Mouse (Mus musculus) myocyte (in vitro differentiated cells): ENCODE measurements around the gene Tmem8b.

Source experiments
- CEBPB ChIP-seq: IDR thresholded peaks from 2 replicates; pipeline ENCODE4 v1.6.1; 2011; ENCODE audit warnings: mild to moderate bottlenecking, moderate library complexity; ENCODE audit not compliant: poor library complexity, insufficient read depth, severe bottlenecking
- E2F4 ChIP-seq: IDR thresholded peaks from one replicate; pipeline ENCODE4 v1.6.1; 2011; ENCODE audit warnings: mild to moderate bottlenecking, control low read depth, moderate library complexity; ENCODE audit not compliant: insufficient read depth
- MAX ChIP-seq: IDR thresholded peaks from one replicate; pipeline ENCODE4 v1.6.1; 2011; ENCODE audit warnings: low read depth, mild to moderate bottlenecking, control low read depth
- MYOG ChIP-seq, 3 experiments: IDR thresholded peaks; one replicate each; pipeline ENCODE4 v1.6.1; 2011; ENCODE audit warnings: control low read depth in 2 of 3, low read depth in 2 of 3, mild to moderate bottlenecking in 2 of 3; ENCODE audit not compliant: insufficient read length in 2 of 3, control insufficient read depth in 1 of 3, insufficient read depth in 1 of 3
- POLR2A ChIP-seq: IDR thresholded peaks from one replicate; pipeline ENCODE4 v1.6.1; 2011; ENCODE audit warnings: low read depth, mild to moderate bottlenecking, control low read depth, moderate library complexity; ENCODE audit not compliant: insufficient read length
- POLR2AphosphoS2 ChIP-seq: IDR thresholded peaks from one replicate; pipeline ENCODE4 v1.6.1; 2011; ENCODE audit warnings: low read depth, control low read depth; ENCODE audit not compliant: insufficient read length
- REST ChIP-seq: IDR thresholded peaks from one replicate; pipeline ENCODE4 v1.6.1; 2011; ENCODE audit warnings: mild to moderate bottlenecking, control low read depth, moderate library complexity; ENCODE audit not compliant: insufficient read depth, insufficient read length
- SRF ChIP-seq: IDR thresholded peaks from one replicate; pipeline ENCODE4 v1.6.1; 2011; ENCODE audit warnings: low read depth; ENCODE audit not compliant: control insufficient read depth, insufficient read length
- TCF12 ChIP-seq: IDR thresholded peaks from one replicate; pipeline ENCODE4 v1.6.1; 2011; ENCODE audit warnings: mild to moderate bottlenecking, control low read depth; ENCODE audit not compliant: poor library complexity, insufficient read depth, severe bottlenecking
- TCF3 ChIP-seq: IDR thresholded peaks from one replicate; pipeline ENCODE4 v1.6.1; 2011; ENCODE audit warnings: low read depth, control low read depth; ENCODE audit not compliant: insufficient read length
- USF1 ChIP-seq: IDR thresholded peaks from one replicate; pipeline ENCODE4 v1.6.1; 2011; ENCODE audit warnings: low read depth, mild to moderate bottlenecking, control low read depth, moderate library complexity

DNA sequence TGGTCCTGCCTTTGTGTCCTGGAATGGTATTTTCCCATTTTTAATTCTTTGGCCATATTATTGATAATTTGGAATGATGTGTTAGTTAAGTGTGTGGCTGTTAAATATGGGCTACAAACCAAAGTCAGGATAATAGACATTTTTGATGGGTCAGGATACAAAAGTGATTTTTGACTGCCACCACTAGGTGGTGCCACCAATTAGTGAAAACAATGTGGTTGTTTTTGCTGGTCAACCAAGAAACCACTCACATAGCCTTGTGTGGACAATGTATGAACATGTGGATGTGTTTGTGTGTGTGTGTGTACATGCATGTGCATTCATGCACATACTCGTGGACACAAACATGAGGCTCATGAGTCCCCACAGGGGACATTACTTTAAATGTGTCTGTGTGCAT lies 56.0 kb downstream of the Tmem8b start:
- TF ChIP-seq USF1 (no peak), SRF (no peak), E2F4 (no peak), POLR2A (no peak), POLR2AphosphoS2 (no peak), MAX (no peak), TCF3 (no peak), CEBPB (no peak), REST (no peak), MYOG (IDR thresholded peaks at IDR 0.05; ENCODE audit: control insufficient read depth in 1 of 3, insufficient read depth in 1 of 3, insufficient read length in 2 of 3, low read depth in 2 of 3) (no peak), TCF12 (no peak)
